Mouse (Mus musculus) megakaryocyte, embryonic 14.5 days (primary cell): ENCODE measurements around the gene Srm. TPM values are rescaled to one million over a fixed set of nuclear protein-coding genes. Genes with fewer than 3 reads are reported as not detected.

Experiments
- H3K27me3 ChIP-seq: replicated peaks from 2 replicates; pipeline ENCODE3; 2012; ENCODE audit warnings: inconsistent platforms
- H3K36me3 ChIP-seq: replicated peaks from 2 replicates; pipeline ENCODE3; 2012; ENCODE audit warnings: low read length, inconsistent platforms, mixed read lengths
- H3K4me1 ChIP-seq: 2 replicates; pipeline ENCODE4 v1.6.1; 2012; ENCODE audit warnings: inconsistent platforms
- H3K4me3 ChIP-seq: replicated peaks from 2 replicates; pipeline ENCODE3; 2012; ENCODE audit warnings: moderate library complexity, mild to moderate bottlenecking, inconsistent platforms
- H3K9me3 ChIP-seq: 2 replicates; pipeline ENCODE4 v1.6.1; 2012; ENCODE audit warnings: inconsistent platforms
- FLI1 ChIP-seq: IDR thresholded peaks from 2 replicates; pipeline ENCODE4 v1.6.1; 2012; ENCODE audit warnings: low read length, inconsistent platforms, mixed read lengths
- GATA1 ChIP-seq: IDR thresholded peaks from 3 replicates; pipeline ENCODE4 v1.6.1; 2012; ENCODE audit warnings: mixed read lengths, low read length, inconsistent platforms, borderline replicate concordance
- polyA plus RNA-seq: library from polyadenylated mRNA; stranded (reverse); fragments of >175 nt; gene quantifications from 2 replicates; pipeline ENCODE4 v1.2.3, GENCODE M21; 2012; ENCODE audit warnings: low replicate concordance; ENCODE audit not compliant: insufficient read depth

Srm gene
- polyA plus RNA-seq, 1 experiment = 215 TPM

DNA sequence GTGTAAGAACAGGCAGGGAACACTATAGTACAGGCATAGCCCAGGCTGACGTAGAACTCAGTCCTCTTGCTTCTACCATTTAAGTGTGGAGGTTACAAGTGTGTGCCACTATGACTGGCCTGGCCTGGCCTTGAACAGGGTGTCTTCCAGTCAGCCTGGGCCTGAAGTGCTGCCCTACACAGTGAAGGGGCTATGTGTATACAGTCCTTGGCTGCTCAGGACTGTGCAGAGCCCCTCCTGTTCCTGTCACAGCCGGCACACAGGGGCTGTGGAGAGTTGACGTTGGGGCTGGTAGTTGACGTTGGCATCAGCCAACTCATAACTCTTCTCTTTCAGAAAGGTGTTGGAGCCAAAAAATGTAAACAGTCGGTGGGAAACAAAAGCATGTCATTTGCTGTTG lies 9.9 kb upstream of the Srm start:
- no peaks in the 10 kb centered on the region for H3K9me3 ChIP-seq
- H3K27me3 ChIP-seq = no peaks in the 10 kb centered on the region
- peaks cover 65% of the 10 kb centered on the region for H3K36me3 ChIP-seq
- TF ChIP-seq FLI1 = no peak
- no peak for TF ChIP-seq GATA1
- H3K4me3 ChIP-seq = no peak overlapping the region
- H3K4me1 ChIP-seq = peaks cover 58% of the 10 kb centered on the region

DNA sequence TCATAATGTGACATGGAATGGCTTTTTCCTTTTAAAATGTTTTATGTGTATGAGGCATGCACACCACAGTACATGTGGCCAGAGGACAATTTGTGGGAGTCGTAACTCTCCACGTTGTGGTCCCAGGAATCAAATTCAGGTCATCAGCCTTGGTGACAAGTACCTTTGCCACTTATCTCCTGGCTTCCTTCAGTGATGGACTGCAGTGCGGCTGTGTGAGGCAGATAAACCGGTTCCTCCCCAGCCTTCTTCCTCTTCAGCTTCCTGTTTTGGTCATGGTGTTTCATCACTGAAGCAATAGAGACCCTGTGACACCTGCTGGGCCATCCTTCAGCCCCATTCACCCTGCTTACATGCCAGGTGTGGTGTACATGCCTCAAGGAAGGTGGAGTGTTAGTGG lies 8.0 kb upstream of the Srm start:
- H3K4me3 ChIP-seq = peak overlapping the region; percentile 86

GRCm38 (mm10) chr4:148586648-148587047 lies 4.7 kb upstream of the Srm start:
- Histone ChIP-seq H3K27me3 (no peaks in the 10 kb centered on the region), H3K4me1 (peaks cover 76% of the 10 kb centered on the region), H3K9me3 (no peaks in the 10 kb centered on the region), H3K36me3 (peaks cover 13% of the 10 kb centered on the region), H3K4me3 (no peak overlapping the region)
- TF ChIP-seq FLI1 (no peak), GATA1 (no peak)

More for the DNA sequence above, 8.0 kb upstream of the Srm start:
- Histone ChIP-seq H3K36me3 (peaks cover 47% of the 10 kb centered on the region), H3K27me3 (no peaks in the 10 kb centered on the region), H3K9me3 (no peaks in the 10 kb centered on the region), H3K4me1 (peaks cover 71% of the 10 kb centered on the region)
- TF ChIP-seq GATA1 = peak; percentile 64; the same call in 1 of the 3 replicates
- 0 out of 2 replicates have a peak, but pooled peaks have one; percentile 7 for TF ChIP-seq FLI1

- H3K4me1 ChIP-seq = peaks cover 76% of the 10 kb centered on the region
- TF ChIP-seq GATA1 (no peak), FLI1 (no peak)
- H3K4me3 ChIP-seq = peak overlapping the region; percentile 7
- peaks cover 12% of the 10 kb centered on the region for H3K36me3 ChIP-seq
- H3K9me3 ChIP-seq = no peaks in the 10 kb centered on the region
- H3K27me3 ChIP-seq = no peaks in the 10 kb centered on the region
Measured at GRCm38 (mm10) chr4:148588793-148589192, 2.5 kb upstream of the Srm start.

DNA sequence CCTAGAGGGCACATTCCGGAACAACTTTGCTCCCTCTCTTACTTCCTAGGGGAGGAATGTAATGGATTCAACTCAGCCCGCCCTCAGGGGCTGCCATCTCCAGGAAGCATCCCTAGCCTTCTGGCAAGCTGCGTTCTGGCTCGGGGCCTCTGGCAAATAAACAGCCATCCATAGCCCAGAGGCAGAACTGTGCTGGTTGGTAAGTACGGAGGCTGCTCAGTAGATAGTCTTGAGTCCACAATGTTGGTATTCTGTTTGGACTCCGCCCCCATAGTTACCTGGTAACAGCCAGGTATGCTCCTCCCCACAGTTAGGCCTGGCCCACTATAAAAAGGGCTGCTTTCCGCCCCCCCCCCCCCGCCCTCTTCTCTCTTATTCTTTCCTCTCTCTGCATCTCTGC lies 1.7 kb upstream of the Srm start:
- Histone ChIP-seq H3K9me3 (no peaks in the 10 kb centered on the region), H3K4me1 (peaks cover 75% of the 10 kb centered on the region), H3K27me3 (no peaks in the 10 kb centered on the region), H3K4me3 (no peak overlapping the region), H3K36me3 (peaks cover 19% of the 10 kb centered on the region)
- TF ChIP-seq GATA1 = no peak
- TF ChIP-seq FLI1 = no peak

GRCm38 (mm10) chr4:148590421-148591170 lies 707 bp upstream of the Srm start:
- Histone ChIP-seq H3K36me3 (peaks cover 30% of the 10 kb centered on the region), H3K4me3 (peak overlapping the region; percentile 99), H3K9me3 (no peaks in the 10 kb centered on the region), H3K27me3 (no peaks in the 10 kb centered on the region), H3K4me1 (peaks cover 74% of the 10 kb centered on the region)
- TF ChIP-seq FLI1 (no peak), GATA1 (no peak)

- TF ChIP-seq FLI1 (no peak), GATA1 (no peak)
- peak overlapping the region; percentile 99 for H3K4me3 ChIP-seq
- H3K27me3 ChIP-seq = no peaks in the 10 kb centered on the region
- H3K4me1 ChIP-seq = peaks cover 62% of the 10 kb centered on the region
- H3K9me3 ChIP-seq = no peaks in the 10 kb centered on the region
- H3K36me3 ChIP-seq = peaks cover 42% of the 10 kb centered on the region
Measured at GRCm38 (mm10) chr4:148591637-148592380, 506 bp downstream of the Srm start.

DNA sequence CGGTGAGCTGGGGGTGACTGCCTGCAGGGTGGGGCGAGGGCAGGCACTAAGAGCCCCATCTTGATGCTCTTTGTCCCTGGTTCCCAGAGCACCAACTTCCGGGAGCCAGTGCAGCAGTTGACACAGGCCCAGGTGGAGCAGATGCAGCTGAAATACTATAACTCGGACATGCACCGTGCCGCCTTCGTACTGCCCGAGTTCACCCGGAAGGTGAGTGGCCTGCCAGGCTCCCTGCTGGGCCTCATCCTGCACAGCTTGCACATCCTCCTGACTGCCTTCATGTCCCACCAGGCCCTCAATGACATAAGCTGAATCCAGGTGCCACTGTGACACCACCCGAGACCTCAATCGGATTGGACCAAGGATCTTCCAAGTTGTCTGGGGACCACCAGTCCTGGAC lies 2.7 kb downstream of the Srm start:
- Histone ChIP-seq H3K27me3 (no peaks in the 10 kb centered on the region), H3K36me3 (peaks cover 62% of the 10 kb centered on the region), H3K4me1 (peaks cover 45% of the 10 kb centered on the region), H3K4me3 (no peak overlapping the region), H3K9me3 (peaks cover 5% of the 10 kb centered on the region; the same call in 1 of the 2 replicates)
- TF ChIP-seq GATA1 = no peak

GRCm38 (mm10) chr4:148595916-148596315 lies 4.6 kb downstream of the Srm start:
- peaks cover 78% of the 10 kb centered on the region for H3K36me3 ChIP-seq
- peaks cover 5% of the 10 kb centered on the region; the same call in 1 of the 2 replicates for H3K9me3 ChIP-seq
- TF ChIP-seq GATA1 = no peak
- no peak for TF ChIP-seq FLI1
- no peak overlapping the region for H3K4me3 ChIP-seq
- H3K27me3 ChIP-seq = no peaks in the 10 kb centered on the region
- H3K4me1 ChIP-seq = peaks cover 33% of the 10 kb centered on the region

DNA sequence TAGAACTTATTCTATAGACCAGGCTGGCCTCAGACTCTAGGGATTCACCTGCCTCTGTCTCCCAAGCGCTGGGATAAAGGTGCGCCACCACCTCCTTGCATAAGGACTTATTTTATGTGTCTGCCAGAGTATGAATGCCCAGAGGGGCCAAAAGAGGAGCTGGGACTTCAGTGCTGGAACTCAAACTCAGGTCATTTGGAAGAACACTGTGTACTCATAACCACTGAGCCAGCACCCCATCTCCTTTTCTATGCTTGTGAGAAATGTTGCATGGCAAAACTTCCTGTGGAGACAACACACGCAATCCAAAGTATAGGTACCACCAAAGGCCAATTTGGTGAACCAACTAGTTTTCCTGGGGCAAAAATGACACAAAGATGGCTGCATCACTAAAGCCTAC lies 5.4 kb downstream of the Srm start:
- peaks cover 31% of the 10 kb centered on the region for H3K4me1 ChIP-seq
- peaks cover 80% of the 10 kb centered on the region for H3K36me3 ChIP-seq
- no peak overlapping the region for H3K4me3 ChIP-seq
- H3K9me3 ChIP-seq = peaks cover 5% of the 10 kb centered on the region; the same call in 1 of the 2 replicates
- TF ChIP-seq GATA1 (no peak), FLI1 (no peak)
- no peaks in the 10 kb centered on the region for H3K27me3 ChIP-seq
